Mouse (Mus musculus) stomach, postnatal 0 days (tissue): ENCODE data around the gene Borcs7.

ENCODE experiments used
- CTCF ChIP-seq: IDR thresholded peaks from 2 replicates; pipeline ENCODE4 v1.5.1; 2016; ENCODE audit warnings: antibody characterized with exemption, low read depth, mild to moderate bottlenecking, moderate library complexity
- EP300 ChIP-seq: optimal IDR thresholded peaks from 2 replicates; pipeline ENCODE3; 2016; ENCODE audit warnings: antibody characterized with exemption

- TF ChIP-seq CTCF: no peak
- no peak for TF ChIP-seq EP300
Measured at GRCm38 (mm10) chr19:46699011-46699481, 9.3 kb downstream of the Borcs7 start.
